ENCODE assay signal across 22 mouse cellular contexts in genomic region chr3:34593279-34593678, GRCm38 (mm10). TPM values are rescaled to one million over a fixed set of nuclear protein-coding genes. Genes with fewer than 3 reads are reported as not detected.
DNase-seq lines count a peak whose midpoint lies in the region; ATAC-seq lines count a peak whose summit lies in the region.
"Had no signal": no experiment of that assay in that cellular context is flagged by ENCODE, and none has a peak within 500 bp of the region (broad histone marks: within the 10 kb centered on the region; RNA-seq: fewer than 3 reads in every experiment).

No protein-coding gene starts in this region.

- H3K27me3 ChIP-seq in forebrain, embryonic 13.5 days = no peaks in the 10 kb centered on the region
- no peaks in the 10 kb centered on the region for H3K27me3 ChIP-seq in forebrain, embryonic 12.5 days
- H3K27me3 ChIP-seq in forebrain, embryonic 15.5 days = no peaks in the 10 kb centered on the region
- no peaks in the 10 kb centered on the region for H3K27me3 ChIP-seq in forebrain, embryonic 10.5 days (ENCODE audit: poor library complexity, severe bottlenecking)
- no peaks in the 10 kb centered on the region for H3K27me3 ChIP-seq in forebrain, embryonic 16.5 days (replicated peaks; ENCODE audit: control insufficient read depth, insufficient read depth, low read length)
- H3K27me3 ChIP-seq: CH12.LX; embryonic facial prominence, embryonic 12.5 days had no signal

- H3K9ac ChIP-seq in forebrain, embryonic 13.5 days = no peak overlapping the region
- no peak overlapping the region for H3K9ac ChIP-seq in forebrain, embryonic 12.5 days
- no peak overlapping the region for H3K9ac ChIP-seq in forebrain, embryonic 15.5 days (replicated peaks)
- no peak overlapping the region for H3K9ac ChIP-seq in forebrain, embryonic 16.5 days (replicated peaks; ENCODE audit: low read depth, low read length)
- H3K9ac ChIP-seq: embryonic facial prominence, embryonic 12.5 days had no signal

- peak; percentile 51; the same call in 1 of the 2 replicates for ATAC-seq in forebrain, embryonic 13.5 days
- ATAC-seq in forebrain, embryonic 12.5 days (ENCODE audit: low FRiP score) = no peak
- 0 out of 2 replicates have a peak, but pooled peaks have one; percentile 46 for ATAC-seq in forebrain, embryonic 15.5 days (replicated peaks)
- 0 out of 2 replicates have a peak, but pooled peaks have one; percentile 14 for ATAC-seq in forebrain, embryonic 16.5 days
- ATAC-seq: CD4-positive, CD25-positive, alpha-beta regulatory T cell, adult 4 months had no signal

- H3K36me3 ChIP-seq in forebrain, embryonic 13.5 days (ENCODE audit: poor library complexity, severe bottlenecking) = no peaks in the 10 kb centered on the region
- no peaks in the 10 kb centered on the region for H3K36me3 ChIP-seq in forebrain, embryonic 12.5 days (replicated peaks)
- no peaks in the 10 kb centered on the region for H3K36me3 ChIP-seq in forebrain, embryonic 15.5 days
- H3K36me3 ChIP-seq in forebrain, embryonic 10.5 days (replicated peaks) = 0 out of 2 replicates have a peak, but pooled peaks cover 2% of the 10 kb centered on the region
- no peaks in the 10 kb centered on the region for H3K36me3 ChIP-seq in forebrain, embryonic 16.5 days (ENCODE audit: control insufficient read depth, insufficient read depth)
- H3K36me3 ChIP-seq: embryonic facial prominence, embryonic 10.5 days; embryonic facial prominence, embryonic 12.5 days; G1E had no signal

- no peaks in the 10 kb centered on the region for H3K9me3 ChIP-seq in forebrain, embryonic 13.5 days (replicated peaks)
- no peaks in the 10 kb centered on the region for H3K9me3 ChIP-seq in forebrain, embryonic 12.5 days
- no peaks in the 10 kb centered on the region for H3K9me3 ChIP-seq in forebrain, embryonic 15.5 days
- H3K9me3 ChIP-seq in forebrain, embryonic 10.5 days = no peaks in the 10 kb centered on the region
- H3K9me3 ChIP-seq in forebrain, embryonic 16.5 days (ENCODE audit: control insufficient read depth, low read length) = no peaks in the 10 kb centered on the region
- H3K9me3 ChIP-seq: embryonic facial prominence, embryonic 10.5 days; embryonic facial prominence, embryonic 12.5 days had no signal

- no peak overlapping the region for H3K27ac ChIP-seq in forebrain, embryonic 13.5 days
- no peak overlapping the region for H3K27ac ChIP-seq in forebrain, embryonic 12.5 days
- H3K27ac ChIP-seq in forebrain, embryonic 15.5 days (replicated peaks) = 0 out of 2 replicates have a peak overlapping the region, but pooled peaks have one; percentile 19
- H3K27ac ChIP-seq in forebrain, embryonic 10.5 days = no peak overlapping the region
- H3K27ac ChIP-seq in forebrain, embryonic 16.5 days (ENCODE audit: low read length) = no peak overlapping the region
- H3K27ac ChIP-seq: embryonic facial prominence, embryonic 10.5 days; embryonic facial prominence, embryonic 12.5 days had no signal

- H3K4me1 ChIP-seq in forebrain, embryonic 13.5 days = peaks cover 18% of the 10 kb centered on the region
- peaks cover 17% of the 10 kb centered on the region for H3K4me1 ChIP-seq in forebrain, embryonic 12.5 days
- peaks cover 10% of the 10 kb centered on the region for H3K4me1 ChIP-seq in forebrain, embryonic 15.5 days
- H3K4me1 ChIP-seq in forebrain, embryonic 10.5 days = peaks cover 29% of the 10 kb centered on the region
- peaks cover 14% of the 10 kb centered on the region for H3K4me1 ChIP-seq in forebrain, embryonic 16.5 days (replicated peaks; ENCODE audit: control insufficient read depth, insufficient read depth, low read length)
- H3K4me1 ChIP-seq: embryonic facial prominence, embryonic 10.5 days; embryonic facial prominence, embryonic 12.5 days had no signal

- no peak overlapping the region for H3K4me2 ChIP-seq in forebrain, embryonic 13.5 days
- H3K4me2 ChIP-seq in forebrain, embryonic 12.5 days = no peak overlapping the region
- H3K4me2 ChIP-seq in forebrain, embryonic 15.5 days (replicated peaks) = no peak overlapping the region
- no peak overlapping the region for H3K4me2 ChIP-seq in forebrain, embryonic 16.5 days (ENCODE audit: low read length)
- H3K4me2 ChIP-seq: embryonic facial prominence, embryonic 12.5 days had no signal

- no peak for DNase-seq in forebrain, embryonic 10.5 days (ENCODE audit: extremely low spot score, low spot score)
- DNase-seq in Muller cell, postnatal 12 days (ENCODE audit: inconsistent ontology term) = peak; percentile 47
- no peak for DNase-seq in liver
- DNase-seq in thymus, postnatal 14 days = no peak
- DNase-seq: adrenal gland, adult 2 months; adrenal gland, postnatal 10 days; adrenal gland, postnatal 25 days; B cell, adult 2 months; cerebellum, adult 11-12 months; cerebellum, adult 2 months; cerebellum, adult 9-10 months; cerebellum, postnatal 10 days; cerebellum, postnatal 25 days had no signal

- 36% methylated on average over 4 of the region's 4 CpGs for WGBS in forebrain, embryonic 13.5 days
- WGBS in forebrain, embryonic 12.5 days = 36% methylated on average over 4 of the region's 4 CpGs
- 27% methylated on average over 4 of the region's 4 CpGs for WGBS in forebrain, embryonic 15.5 days
- 70% methylated on average over 4 of the region's 4 CpGs for WGBS in forebrain, embryonic 10.5 days
- WGBS in forebrain, embryonic 16.5 days = 31% methylated on average over 4 of the region's 4 CpGs

- no peak overlapping the region for H3K4me3 ChIP-seq in forebrain, embryonic 13.5 days
- H3K4me3 ChIP-seq in forebrain, embryonic 12.5 days (replicated peaks) = no peak overlapping the region
- no peak overlapping the region for H3K4me3 ChIP-seq in forebrain, embryonic 15.5 days
- no peak overlapping the region for H3K4me3 ChIP-seq in forebrain, embryonic 10.5 days
- no peak overlapping the region for H3K4me3 ChIP-seq in forebrain, embryonic 16.5 days (replicated peaks; ENCODE audit: low read length)
- H3K4me3 ChIP-seq: embryonic facial prominence, embryonic 10.5 days; embryonic facial prominence, embryonic 12.5 days had no signal

RNA-seq across cellular contexts. Expression of gene Sox2, which starts 56.9 kb away (rescaled TPM):
- polyA plus RNA-seq in forebrain, embryonic 13.5 days (2015; fragmentation: Nextera tagmentation; extraction: Ambion mirVana) = 41.3 and 48.4 TPM in 2 replicates
- 75.5 and 77.0 TPM in 2 replicates for polyA plus RNA-seq in forebrain, embryonic 12.5 days (2016; fragmentation: Nextera tagmentation; extraction: Ambion mirVana)
- 39.7 and 42.3 TPM in 2 replicates for polyA plus RNA-seq in forebrain, embryonic 15.5 days (2015; fragmentation: Nextera tagmentation; extraction: Ambion mirVana)
- 29.2 and 29.3 TPM in 2 replicates for polyA plus RNA-seq in forebrain, embryonic 10.5 days (2016; fragmentation: Nextera tagmentation; extraction: Ambion mirVana)
- 20.8 and 24.0 TPM in 2 replicates for polyA plus RNA-seq in forebrain, embryonic 16.5 days (2015; fragmentation: Nextera tagmentation; extraction: Ambion mirVana)
- polyA plus RNA-seq: CD4-positive, CD25-positive, alpha-beta regulatory T cell, adult 4 months; G1E had no signal
